Mouse (Mus musculus) heart, embryonic 13.5 days (tissue): Measurements from ENCODE around the gene Slc25a20. TPM values are rescaled to one million over a fixed set of nuclear protein-coding genes. Genes with fewer than 3 reads are reported as not detected.

ENCODE experiments used
- ATAC-seq: fragments of 200-750 bp; cut with Nextera tagmentation; 2 replicates; pipeline ENCODE4 v1.8.0; 2017; ENCODE audit warnings: moderate TSS enrichment; ENCODE audit not compliant: insufficient number of reproducible peaks, low FRiP score, low TSS enrichment; ENCODE audit errors: extremely low read depth
- H3K27ac ChIP-seq: fragments of 300-500 bp; sonication (generic); replicated peaks from 2 replicates; pipeline ENCODE4 v1.5.1; 2015; ENCODE audit warnings: moderate library complexity, mild to moderate bottlenecking, inconsistent platforms
- H3K27me3 ChIP-seq: fragments of 300-500 bp; sonication (generic); replicated peaks from 2 replicates; pipeline ENCODE4 v1.6.1; 2015; ENCODE audit warnings: mild to moderate bottlenecking, inconsistent platforms
- H3K36me3 ChIP-seq: fragments of 300-500 bp; sonication (generic); 2 replicates; pipeline ENCODE4 v1.6.1; 2015; ENCODE audit warnings: mild to moderate bottlenecking, inconsistent platforms
- H3K4me1 ChIP-seq: fragments of 300-500 bp; sonication (generic); 2 replicates; pipeline ENCODE4 v1.6.1; 2015; ENCODE audit warnings: inconsistent platforms
- H3K4me2 ChIP-seq: fragments of 300-500 bp; sonication (generic); 2 replicates; pipeline ENCODE4 v1.6.1; 2015; ENCODE audit warnings: inconsistent platforms, mild to moderate bottlenecking, moderate library complexity
- H3K4me3 ChIP-seq: fragments of 300-500 bp; sonication (generic); 2 replicates; pipeline ENCODE4 v1.5.1; 2015; ENCODE audit warnings: moderate library complexity, mild to moderate bottlenecking, inconsistent platforms
- H3K9ac ChIP-seq: fragments of 300-500 bp; sonication (generic); 2 replicates; pipeline ENCODE4 v1.6.1; 2015; ENCODE audit warnings: inconsistent platforms, mild to moderate bottlenecking, moderate library complexity
- H3K9me3 ChIP-seq: fragments of 300-500 bp; sonication (generic); 2 replicates; pipeline ENCODE4 v1.6.1; 2016; ENCODE audit warnings: inconsistent platforms
- WGBS: fragments of 180-500 bp; shearing (Covaris S2); methylation state at CpG from one replicate; pipeline ENCODE4 v1.1.7; 2015; ENCODE audit warnings: mixed read lengths; 5-methylcytosine and 5-hydroxymethylcytosine counted together
- polyA plus RNA-seq: library from polyadenylated mRNA; unstranded; fragments of >200 nt; fragmentation: Nextera tagmentation; extraction: Ambion mirVana; gene quantifications from 2 replicates; pipeline ENCODE4 v1.2.1, GENCODE M21; 2015

Slc25a20 gene
- polyA plus RNA-seq, 1 experiment from 2014 or later, result 67.9 TPM

DNA sequence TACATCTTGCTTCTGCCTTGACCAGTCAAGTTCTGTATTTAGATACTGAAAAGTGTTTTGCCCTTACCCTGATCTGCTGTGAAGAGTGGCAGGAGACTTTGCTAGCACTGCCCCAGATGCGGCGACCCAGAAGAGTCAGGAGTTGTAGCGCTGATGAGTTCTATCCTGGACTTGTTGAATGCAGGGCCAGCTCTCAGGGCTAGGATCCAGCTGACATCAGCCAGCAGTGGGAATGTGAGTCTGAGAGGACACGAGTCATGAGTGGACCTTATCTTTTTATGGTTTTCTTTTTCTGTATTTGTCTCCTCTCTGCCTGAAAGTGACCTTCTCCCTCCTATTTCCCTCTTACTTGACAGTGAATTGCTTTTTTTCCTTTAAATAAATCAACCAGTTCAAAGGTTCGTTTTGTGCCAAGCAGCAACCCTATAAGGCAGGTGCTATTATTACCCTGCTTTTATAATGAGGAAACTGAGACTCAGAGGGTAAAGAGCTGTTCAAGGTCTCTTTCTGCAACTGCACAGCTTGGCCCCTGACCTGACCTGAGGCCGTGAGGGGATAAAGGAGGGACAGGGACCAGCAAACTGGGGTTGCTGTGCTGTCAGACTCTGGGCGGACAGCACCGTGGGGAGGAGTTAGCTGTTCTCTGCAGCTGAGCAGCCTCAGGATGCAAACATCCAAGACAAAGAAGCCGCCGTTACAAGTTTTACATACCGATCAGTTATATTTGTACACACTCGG is 41.7 kb downstream of the Slc25a20 start:
- H3K9me3 ChIP-seq, result no peaks in the 10 kb centered on the region
- peak overlapping the region; percentile 83 for H3K27ac ChIP-seq
- H3K4me2 ChIP-seq, result peak overlapping the region; percentile 46
- no peak; the same call in 1 of the 2 replicates for ATAC-seq
- peaks cover 29% of the 10 kb centered on the region for H3K4me1 ChIP-seq
- H3K36me3 ChIP-seq, result no peaks in the 10 kb centered on the region
- H3K27me3 ChIP-seq, result no peaks in the 10 kb centered on the region
- H3K4me3 ChIP-seq, result no peak overlapping the region
- peak overlapping the region; percentile 45; the same call in 1 of the 2 replicates for H3K9ac ChIP-seq
- WGBS, result 32% methylated on average over 12 of the region's 12 CpGs

- Histone ChIP-seq H3K9me3 (no peaks in the 10 kb centered on the region), H3K4me2 (peak overlapping the region; percentile 19), H3K9ac (peak overlapping the region; percentile 38; the same call in 1 of the 2 replicates), H3K4me3 (no peak overlapping the region), H3K4me1 (peaks cover 29% of the 10 kb centered on the region), H3K27me3 (no peaks in the 10 kb centered on the region), H3K27ac (peak overlapping the region; percentile 66), H3K36me3 (no peaks in the 10 kb centered on the region)
- 40% methylated on average over 7 of the region's 7 CpGs for WGBS
- no peak for ATAC-seq
Observed at GRCm38 (mm10) chr9:108704591-108704990, 42.7 kb downstream of the Slc25a20 start.

- Histone ChIP-seq H3K36me3 (no peaks in the 10 kb centered on the region), H3K9ac (no peak overlapping the region), H3K27me3 (no peaks in the 10 kb centered on the region), H3K4me3 (no peak overlapping the region), H3K4me2 (no peak overlapping the region), H3K9me3 (no peaks in the 10 kb centered on the region), H3K4me1 (peaks cover 29% of the 10 kb centered on the region), H3K27ac (no peak overlapping the region)
- WGBS, result 83% methylated on average over 2 of the region's 2 CpGs
- ATAC-seq, result no peak
Observed at GRCm38 (mm10) chr9:108707212-108707611, 45.3 kb downstream of the Slc25a20 start.

- H3K9ac ChIP-seq, result no peak overlapping the region
- H3K27me3 ChIP-seq, result no peaks in the 10 kb centered on the region
- no peaks in the 10 kb centered on the region for H3K9me3 ChIP-seq
- peaks cover 19% of the 10 kb centered on the region for H3K4me1 ChIP-seq
- 72% methylated on average over 8 of the region's 8 CpGs for WGBS
- no peak for ATAC-seq
- no peak overlapping the region for H3K27ac ChIP-seq
- no peak overlapping the region for H3K4me3 ChIP-seq
- H3K36me3 ChIP-seq, result no peaks in the 10 kb centered on the region
- no peak overlapping the region for H3K4me2 ChIP-seq
Observed at GRCm38 (mm10) chr9:108708833-108709232, 46.9 kb downstream of the Slc25a20 start.

DNA sequence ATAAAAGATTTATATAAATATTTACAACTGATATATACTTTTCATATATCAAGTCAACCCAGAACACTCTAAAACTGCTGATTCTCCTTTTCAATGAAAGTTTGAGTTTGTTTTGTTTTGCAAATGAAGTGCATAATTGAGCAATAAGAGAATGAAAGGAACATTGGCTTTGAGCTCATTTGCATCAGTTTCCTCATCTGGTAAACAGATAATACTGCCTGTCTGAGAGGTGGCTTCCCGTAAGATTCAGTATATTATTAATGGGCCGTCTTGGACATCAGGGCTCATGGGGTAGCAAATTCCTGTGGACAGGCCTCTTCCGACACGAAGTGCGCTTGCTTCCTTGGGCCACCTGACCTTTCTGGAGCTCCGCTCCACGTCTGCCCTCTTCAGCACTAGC is 48.9 kb downstream of the Slc25a20 start:
- Histone ChIP-seq H3K9ac (no peak overlapping the region), H3K27me3 (no peaks in the 10 kb centered on the region), H3K9me3 (no peaks in the 10 kb centered on the region), H3K4me2 (no peak overlapping the region), H3K4me1 (0 out of 2 replicates have a peak, but pooled peaks cover 6% of the 10 kb centered on the region), H3K36me3 (no peaks in the 10 kb centered on the region), H3K4me3 (no peak overlapping the region), H3K27ac (no peak overlapping the region)
- ATAC-seq, result no peak
- WGBS, result 77% methylated on average over 7 of the region's 7 CpGs

- Histone ChIP-seq H3K9ac (no peak overlapping the region), H3K4me3 (no peak overlapping the region), H3K4me1 (no peaks in the 10 kb centered on the region), H3K9me3 (no peaks in the 10 kb centered on the region), H3K36me3 (peaks cover 38% of the 10 kb centered on the region), H3K4me2 (no peak overlapping the region), H3K27me3 (no peaks in the 10 kb centered on the region), H3K27ac (no peak overlapping the region)
- no peak for ATAC-seq
- WGBS, result 88% methylated on average over 4 of the region's 4 CpGs
Observed at GRCm38 (mm10) chr9:108716199-108716598, 54.3 kb downstream of the Slc25a20 start.

DNA sequence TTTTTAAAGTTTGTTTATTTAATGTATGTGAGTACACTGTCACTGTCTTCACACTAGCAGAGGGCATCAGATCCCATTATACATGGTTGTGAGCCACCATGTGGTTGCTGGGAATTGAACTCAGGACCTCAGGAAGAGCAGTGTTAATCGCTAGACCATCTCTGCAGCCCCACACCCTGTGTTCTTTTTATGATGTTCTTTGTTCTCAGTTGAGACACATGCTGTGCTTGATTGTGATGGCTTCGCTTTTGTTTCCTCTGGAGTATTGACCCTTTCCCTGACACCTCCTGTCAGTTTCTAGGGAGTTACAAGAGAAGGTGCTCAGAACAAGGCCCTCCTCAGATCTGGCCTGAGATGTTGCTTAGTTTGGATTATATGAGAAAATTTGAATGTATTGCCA is 61.9 kb downstream of the Slc25a20 start:
- Histone ChIP-seq H3K4me1 (no peaks in the 10 kb centered on the region), H3K4me2 (no peak overlapping the region), H3K36me3 (peaks cover 50% of the 10 kb centered on the region), H3K27me3 (no peaks in the 10 kb centered on the region), H3K4me3 (no peak overlapping the region), H3K27ac (no peak overlapping the region), H3K9ac (no peak overlapping the region), H3K9me3 (no peaks in the 10 kb centered on the region)
- ATAC-seq, result no peak
- 69% methylated on average over 2 of the region's 2 CpGs for WGBS

- ATAC-seq, result no peak
- Histone ChIP-seq H3K27ac (no peak overlapping the region), H3K9ac (no peak overlapping the region), H3K27me3 (no peaks in the 10 kb centered on the region), H3K4me3 (no peak overlapping the region), H3K9me3 (no peaks in the 10 kb centered on the region), H3K4me2 (no peak overlapping the region), H3K4me1 (no peaks in the 10 kb centered on the region), H3K36me3 (peaks cover 42% of the 10 kb centered on the region)
- 88% methylated on average over 5 of the region's 5 CpGs for WGBS
Observed at GRCm38 (mm10) chr9:108726116-108726515, 64.2 kb downstream of the Slc25a20 start.

DNA sequence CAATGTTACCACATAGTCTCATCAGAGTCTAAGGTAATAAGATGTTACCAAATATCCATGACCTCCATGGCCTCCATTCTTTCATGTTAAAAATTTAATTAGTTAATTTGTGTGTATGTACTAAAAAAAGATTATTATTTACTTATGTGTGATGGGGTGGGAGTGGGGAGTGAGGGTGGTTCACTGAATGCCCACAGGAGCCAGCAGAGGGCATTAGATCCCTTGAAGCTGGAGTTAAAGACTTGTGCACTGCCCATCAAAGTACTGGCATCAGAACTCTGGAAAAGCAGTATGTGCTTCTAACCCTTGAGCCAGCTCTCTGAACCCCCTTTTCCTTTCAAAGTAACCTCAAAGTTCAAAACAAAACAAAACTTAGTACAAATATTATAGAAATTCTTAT is 67.2 kb downstream of the Slc25a20 start:
- H3K36me3 ChIP-seq, result peaks cover 43% of the 10 kb centered on the region
- no peaks in the 10 kb centered on the region for H3K27me3 ChIP-seq
- no peaks in the 10 kb centered on the region for H3K4me1 ChIP-seq
- H3K4me2 ChIP-seq, result no peak overlapping the region
- H3K9ac ChIP-seq, result no peak overlapping the region
- ATAC-seq, result no peak
- no peak overlapping the region for H3K27ac ChIP-seq
- no peak overlapping the region for H3K4me3 ChIP-seq
- H3K9me3 ChIP-seq, result no peaks in the 10 kb centered on the region

DNA sequence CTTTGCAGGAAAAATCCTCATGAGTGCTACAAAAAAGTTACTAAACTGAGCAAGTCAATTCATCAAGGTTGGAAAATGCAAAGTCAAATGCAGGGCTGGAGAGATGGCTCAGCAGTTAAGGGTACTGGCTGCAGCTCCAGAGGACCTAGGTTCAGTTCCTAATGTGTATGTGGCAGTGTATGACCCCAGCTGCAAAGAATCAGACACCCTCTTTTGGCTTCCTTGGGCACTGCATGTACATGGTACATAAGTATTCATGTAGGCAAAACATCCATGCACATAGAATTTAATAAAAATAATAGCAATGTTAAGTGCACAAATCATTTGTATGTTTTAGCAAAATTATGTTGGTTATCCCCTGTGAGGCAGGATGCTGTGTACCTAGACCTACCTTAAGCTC is 70.6 kb downstream of the Slc25a20 start:
- H3K4me3 ChIP-seq, result no peak overlapping the region
- no peak overlapping the region for H3K4me2 ChIP-seq
- H3K9ac ChIP-seq, result no peak overlapping the region
- H3K9me3 ChIP-seq, result no peaks in the 10 kb centered on the region
- no peaks in the 10 kb centered on the region for H3K27me3 ChIP-seq
- no peak overlapping the region for H3K27ac ChIP-seq
- H3K36me3 ChIP-seq, result peaks cover 63% of the 10 kb centered on the region
- no peak for ATAC-seq
- no peaks in the 10 kb centered on the region for H3K4me1 ChIP-seq
